Mouse (Mus musculus) limb, embryonic 12.5 days (tissue): ENCODE data around the gene Nlgn1. TPM values are rescaled to one million over a fixed set of nuclear protein-coding genes. Genes with fewer than 3 reads are reported as not detected.

Experiments used
- ATAC-seq: fragments of 200-750 bp; cut with Nextera tagmentation; 2 replicates; pipeline ENCODE4 v1.8.0; 2017; ENCODE audit warnings: low read depth, moderate TSS enrichment; ENCODE audit not compliant: insufficient number of reproducible peaks, insufficient read depth, low FRiP score, low TSS enrichment
- H3K27ac ChIP-seq: fragments of 300-500 bp; sonication (generic); 2 replicates; pipeline ENCODE4 v1.5.1; 2016; ENCODE audit warnings: mild to moderate bottlenecking, moderate library complexity
- H3K27me3 ChIP-seq: fragments of 300-500 bp; sonication (generic); 2 replicates; pipeline ENCODE4 v1.6.1; 2016; ENCODE audit warnings: mild to moderate bottlenecking, moderate library complexity
- H3K36me3 ChIP-seq: fragments of 300-500 bp; sonication (generic); 2 replicates; pipeline ENCODE4 v1.6.1; 2016; ENCODE audit warnings: mild to moderate bottlenecking, moderate library complexity
- H3K4me1 ChIP-seq: fragments of 300-500 bp; sonication (generic); replicated peaks from 2 replicates; pipeline ENCODE4 v1.6.1; 2016
- H3K4me2 ChIP-seq: fragments of 300-500 bp; sonication (generic); 2 replicates; pipeline ENCODE4 v1.6.1; 2016; ENCODE audit warnings: mild to moderate bottlenecking, moderate library complexity
- H3K4me3 ChIP-seq: fragments of 300-500 bp; sonication (generic); replicated peaks from 2 replicates; pipeline ENCODE4 v1.5.1; 2016; ENCODE audit warnings: mild to moderate bottlenecking
- H3K9ac ChIP-seq: fragments of 300-500 bp; sonication (generic); replicated peaks from 2 replicates; pipeline ENCODE4 v1.6.1; 2016; ENCODE audit warnings: mild to moderate bottlenecking, moderate library complexity
- H3K9me3 ChIP-seq: fragments of 300-500 bp; sonication (generic); 2 replicates; pipeline ENCODE4 v1.6.1; 2016; ENCODE audit warnings: mild to moderate bottlenecking, moderate library complexity
- WGBS: fragments of 180-500 bp; shearing (Covaris S2); methylation state at CpG from one replicate; pipeline ENCODE4 v1.1.7; 2016; 5-methylcytosine and 5-hydroxymethylcytosine counted together
- polyA plus RNA-seq: library from polyadenylated mRNA; unstranded; fragments of >200 nt; fragmentation: Nextera tagmentation; extraction: Ambion mirVana; gene quantifications from 2 replicates; pipeline ENCODE4 v1.2.1, GENCODE M21; 2016

Nlgn1 gene
- polyA plus RNA-seq, 1 experiment from 2014 or later: 0.53 TPM

- Histone ChIP-seq H3K9me3 (no peaks in the 10 kb centered on the region), H3K4me1 (no peaks in the 10 kb centered on the region), H3K27ac (no peak overlapping the region), H3K27me3 (no peaks in the 10 kb centered on the region), H3K4me2 (no peak overlapping the region), H3K36me3 (no peaks in the 10 kb centered on the region), H3K4me3 (no peak overlapping the region), H3K9ac (no peak overlapping the region)
- 58% methylated on average over 5 of the region's 5 CpGs for WGBS
- no peak for ATAC-seq
Observed at GRCm38 (mm10) chr3:26297869-26298268, 34.4 kb downstream of the Nlgn1 start.

- 76% methylated on average over 4 of the region's 4 CpGs for WGBS
- Histone ChIP-seq H3K4me2 (no peak overlapping the region), H3K9ac (no peak overlapping the region), H3K9me3 (no peaks in the 10 kb centered on the region), H3K27ac (no peak overlapping the region), H3K4me3 (no peak overlapping the region), H3K27me3 (no peaks in the 10 kb centered on the region), H3K4me1 (no peaks in the 10 kb centered on the region), H3K36me3 (no peaks in the 10 kb centered on the region)
- no peak for ATAC-seq
Observed at GRCm38 (mm10) chr3:26270894-26271795, 61.1 kb downstream of the Nlgn1 start.

- no peaks in the 10 kb centered on the region for H3K9me3 ChIP-seq
- H3K27me3 ChIP-seq: no peaks in the 10 kb centered on the region
- no peak overlapping the region for H3K27ac ChIP-seq
- no peak overlapping the region for H3K9ac ChIP-seq
- H3K4me2 ChIP-seq: no peak overlapping the region
- WGBS: 78% methylated on average over 7 of the region's 7 CpGs
- ATAC-seq: no peak
- no peaks in the 10 kb centered on the region for H3K36me3 ChIP-seq
- no peak overlapping the region for H3K4me3 ChIP-seq
- H3K4me1 ChIP-seq: no peaks in the 10 kb centered on the region
Observed at GRCm38 (mm10) chr3:26246564-26246963, 85.7 kb downstream of the Nlgn1 start.

- WGBS: 80% methylated on average over 2 of the region's 2 CpGs
- H3K4me1 ChIP-seq: no peaks in the 10 kb centered on the region
- no peak overlapping the region for H3K27ac ChIP-seq
- no peaks in the 10 kb centered on the region for H3K27me3 ChIP-seq
- H3K36me3 ChIP-seq: no peaks in the 10 kb centered on the region
- ATAC-seq: no peak
- H3K9ac ChIP-seq: no peak overlapping the region
- no peak overlapping the region for H3K4me3 ChIP-seq
- H3K9me3 ChIP-seq: no peaks in the 10 kb centered on the region
- H3K4me2 ChIP-seq: no peak overlapping the region
Observed at GRCm38 (mm10) chr3:26243274-26243673, 89.0 kb downstream of the Nlgn1 start.

- H3K4me3 ChIP-seq: no peak overlapping the region
- no peaks in the 10 kb centered on the region for H3K4me1 ChIP-seq
- no peak overlapping the region for H3K4me2 ChIP-seq
- no peaks in the 10 kb centered on the region for H3K36me3 ChIP-seq
- H3K9ac ChIP-seq: no peak overlapping the region
- no peaks in the 10 kb centered on the region for H3K27me3 ChIP-seq
- H3K9me3 ChIP-seq: no peaks in the 10 kb centered on the region
- ATAC-seq: no peak
- no peak overlapping the region for H3K27ac ChIP-seq
- 84% methylated on average over 2 of the region's 2 CpGs for WGBS
Observed at GRCm38 (mm10) chr3:26230006-26230405, 102.3 kb downstream of the Nlgn1 start.

- ATAC-seq: no peak
- no peaks in the 10 kb centered on the region for H3K9me3 ChIP-seq
- no peak overlapping the region for H3K9ac ChIP-seq
- H3K4me2 ChIP-seq: no peak overlapping the region
- no peak overlapping the region for H3K27ac ChIP-seq
- H3K4me3 ChIP-seq: no peak overlapping the region
- WGBS: 72% methylated on average over 6 of the region's 6 CpGs
- no peaks in the 10 kb centered on the region for H3K36me3 ChIP-seq
- no peaks in the 10 kb centered on the region for H3K4me1 ChIP-seq
- no peaks in the 10 kb centered on the region for H3K27me3 ChIP-seq
Observed at GRCm38 (mm10) chr3:26228827-26229226, 103.4 kb downstream of the Nlgn1 start.

GRCm38 (mm10) chr3:26228172-26228781, 104.0 kb downstream of the Nlgn1 start:
- no peak overlapping the region for H3K4me2 ChIP-seq
- no peak for ATAC-seq
- no peak overlapping the region for H3K27ac ChIP-seq
- H3K27me3 ChIP-seq: no peaks in the 10 kb centered on the region
- no peak overlapping the region for H3K9ac ChIP-seq
- WGBS: 70% methylated on average over 4 of the region's 4 CpGs
- no peaks in the 10 kb centered on the region for H3K4me1 ChIP-seq
- H3K4me3 ChIP-seq: no peak overlapping the region
- H3K36me3 ChIP-seq: no peaks in the 10 kb centered on the region
- H3K9me3 ChIP-seq: no peaks in the 10 kb centered on the region

- no peaks in the 10 kb centered on the region for H3K36me3 ChIP-seq
- WGBS: 86% methylated on average over 3 of the region's 3 CpGs
- no peaks in the 10 kb centered on the region for H3K4me1 ChIP-seq
- no peaks in the 10 kb centered on the region for H3K9me3 ChIP-seq
- no peak for ATAC-seq
- H3K9ac ChIP-seq: no peak overlapping the region
- H3K4me3 ChIP-seq: no peak overlapping the region
- H3K27me3 ChIP-seq: no peaks in the 10 kb centered on the region
- H3K4me2 ChIP-seq: no peak overlapping the region
- H3K27ac ChIP-seq: no peak overlapping the region
Observed at GRCm38 (mm10) chr3:26223500-26223899, 108.8 kb downstream of the Nlgn1 start.

- 85% methylated on average over 5 of the region's 5 CpGs for WGBS
- H3K9me3 ChIP-seq: no peaks in the 10 kb centered on the region
- no peaks in the 10 kb centered on the region for H3K36me3 ChIP-seq
- H3K27ac ChIP-seq: no peak overlapping the region
- no peaks in the 10 kb centered on the region for H3K27me3 ChIP-seq
- no peak overlapping the region for H3K4me2 ChIP-seq
- no peak overlapping the region for H3K9ac ChIP-seq
- ATAC-seq: no peak
- H3K4me1 ChIP-seq: no peaks in the 10 kb centered on the region
- no peak overlapping the region for H3K4me3 ChIP-seq
Observed at GRCm38 (mm10) chr3:26216231-26216630, 116.0 kb downstream of the Nlgn1 start.

GRCm38 (mm10) chr3:26202702-26203101, 129.6 kb downstream of the Nlgn1 start:
- Histone ChIP-seq H3K27ac (no peak overlapping the region), H3K9ac (no peak overlapping the region), H3K36me3 (no peaks in the 10 kb centered on the region), H3K4me2 (no peak overlapping the region), H3K27me3 (no peaks in the 10 kb centered on the region), H3K4me1 (no peaks in the 10 kb centered on the region), H3K4me3 (no peak overlapping the region), H3K9me3 (no peaks in the 10 kb centered on the region)
- WGBS: 87% methylated on average over 3 of the region's 3 CpGs
- no peak for ATAC-seq

- no peak overlapping the region for H3K4me2 ChIP-seq
- no peak overlapping the region for H3K27ac ChIP-seq
- no peaks in the 10 kb centered on the region for H3K9me3 ChIP-seq
- no peak overlapping the region for H3K4me3 ChIP-seq
- no peak overlapping the region for H3K9ac ChIP-seq
- 43% methylated on average over 1 of the region's 1 CpGs for WGBS
- no peaks in the 10 kb centered on the region for H3K4me1 ChIP-seq
- no peaks in the 10 kb centered on the region for H3K36me3 ChIP-seq
- no peaks in the 10 kb centered on the region for H3K27me3 ChIP-seq
- ATAC-seq: no peak
Observed at GRCm38 (mm10) chr3:26201410-26201809, 130.8 kb downstream of the Nlgn1 start.
